Mouse (Mus musculus): ENCODE data around the gene Tns1. TPM values are rescaled to one million over a fixed set of nuclear protein-coding genes. Genes with fewer than 3 reads are reported as not detected.

Tns1 gene
- polyA plus RNA-seq, 1 experiment = not detected

- H3K27ac ChIP-seq (ENCODE audit: insufficient read depth, low read depth, low read length) = no peak overlapping the region
- H3K4me3 ChIP-seq (ENCODE audit: insufficient read depth, low read depth, low read length) = no peak overlapping the region
- H3K4me1 ChIP-seq (ENCODE audit: control insufficient read depth, insufficient read depth, low read length) = peaks cover 39% of the 10 kb centered on the region
- 90% methylated on average over 3 of the region's 3 CpGs for WGBS
- TF ChIP-seq POLR2A (IDR thresholded peaks at IDR 0.05; ENCODE audit: insufficient read depth, low read depth, low read length) (no peak), CTCF (IDR thresholded peaks at IDR 0.05; ENCODE audit: insufficient read depth, low read depth, low read length) (no peak)
Observed at GRCm38 (mm10) chr1:74029669-74030068, 94.6 kb downstream of the Tns1 start.

DNA sequence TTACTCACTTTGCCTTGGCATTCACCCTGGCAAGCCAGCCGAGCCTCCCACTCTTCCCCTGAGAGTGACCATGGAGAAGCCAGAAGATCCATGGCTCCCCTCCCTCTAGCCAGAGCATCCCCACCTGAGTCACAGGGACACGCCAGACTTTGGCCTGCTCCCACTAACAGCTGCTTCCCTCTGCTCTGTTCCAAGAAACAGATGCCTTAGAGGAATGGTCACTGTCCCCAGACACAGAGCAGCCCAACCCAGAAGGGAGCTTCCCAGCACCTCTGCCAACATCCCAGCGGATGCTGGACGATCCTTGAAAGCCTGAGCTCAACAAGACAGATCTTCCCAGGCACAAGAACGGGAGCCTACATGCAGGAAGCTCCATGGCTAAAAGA, 95.4 kb downstream of the Tns1 start:
- TF ChIP-seq CTCF (IDR thresholded peaks at IDR 0.05; ENCODE audit: insufficient read depth, low read depth, low read length) (no peak), POLR2A (IDR thresholded peaks at IDR 0.05; ENCODE audit: insufficient read depth, low read depth, low read length) (no peak)
- peaks cover 39% of the 10 kb centered on the region for H3K4me1 ChIP-seq (ENCODE audit: control insufficient read depth, insufficient read depth, low read length)
- no peak overlapping the region for H3K4me3 ChIP-seq (ENCODE audit: insufficient read depth, low read depth, low read length)
- H3K27ac ChIP-seq (ENCODE audit: insufficient read depth, low read depth, low read length) = no peak overlapping the region
- WGBS = 85% methylated on average over 5 of the region's 5 CpGs

DNA sequence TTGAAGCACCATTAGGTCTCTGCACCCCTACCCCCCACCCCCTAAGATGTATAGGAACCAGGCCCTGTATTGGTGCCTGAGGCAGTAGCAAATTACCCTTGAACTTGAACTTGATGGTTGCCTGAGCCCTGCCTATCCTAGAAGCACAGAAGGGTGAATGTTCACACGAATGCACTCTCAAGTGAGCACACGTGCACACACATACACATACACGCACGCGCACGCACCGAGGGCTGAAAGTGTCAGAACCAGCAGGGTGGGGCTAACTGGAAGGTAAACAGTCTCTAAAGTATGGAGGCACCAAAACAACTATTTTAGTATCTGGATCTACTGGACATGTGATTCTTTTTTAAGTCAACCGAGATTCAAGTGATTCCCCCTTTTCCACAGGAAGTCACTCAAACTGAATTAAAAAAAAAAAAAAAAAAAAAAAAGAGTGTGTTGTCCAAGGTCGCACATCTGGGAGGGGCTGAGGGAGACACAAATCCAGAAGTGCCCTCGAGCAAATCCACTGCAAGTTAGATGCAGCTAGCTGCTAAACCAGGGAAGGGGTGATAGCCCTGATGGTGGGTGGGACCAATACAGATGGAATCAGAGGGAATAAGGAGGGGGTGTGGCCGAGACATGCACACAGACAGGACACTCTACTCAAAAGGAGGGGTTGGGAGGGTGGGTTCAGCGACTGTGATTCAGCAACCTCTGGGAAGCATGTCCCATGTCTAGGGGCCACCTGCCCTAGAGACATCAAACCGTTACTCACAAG, 96.0 kb downstream of the Tns1 start:
- TF ChIP-seq CTCF (IDR thresholded peaks at IDR 0.05; ENCODE audit: insufficient read depth, low read depth, low read length) (no peak), POLR2A (IDR thresholded peaks at IDR 0.05; ENCODE audit: insufficient read depth, low read depth, low read length) (no peak)
- no peak overlapping the region for H3K4me3 ChIP-seq (ENCODE audit: insufficient read depth, low read depth, low read length)
- 86% methylated on average over 13 of the region's 13 CpGs for WGBS
- H3K4me1 ChIP-seq (ENCODE audit: control insufficient read depth, insufficient read depth, low read length) = peaks cover 33% of the 10 kb centered on the region
- H3K27ac ChIP-seq (ENCODE audit: insufficient read depth, low read depth, low read length) = peak overlapping the region; percentile 0; the same call in 1 of the 2 replicates

DNA sequence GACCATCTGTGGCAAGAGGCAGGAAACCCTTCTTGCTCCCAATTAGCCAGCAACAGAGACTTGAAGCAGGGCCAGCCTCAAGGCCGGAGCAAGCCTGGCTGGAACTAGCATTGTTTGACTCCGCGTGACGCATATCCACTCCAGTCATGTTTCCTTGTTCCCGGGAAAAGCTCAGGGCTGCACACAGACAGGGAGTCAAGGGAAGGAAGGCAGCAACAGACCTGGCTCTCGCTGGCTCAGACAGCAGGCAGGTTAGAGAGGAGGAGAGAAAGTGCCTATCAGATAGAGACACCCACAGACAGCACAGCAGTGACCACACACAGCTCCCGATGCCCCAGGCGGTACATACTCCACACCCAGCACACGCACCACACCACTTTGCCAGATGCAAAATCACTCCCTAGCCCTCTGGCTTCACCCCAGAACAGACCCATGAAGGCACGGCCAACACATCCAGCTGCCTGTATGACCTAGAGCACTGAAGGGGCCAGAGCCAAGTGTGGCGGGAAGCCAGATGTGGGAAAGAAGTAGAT, 96.6 kb downstream of the Tns1 start:
- TF ChIP-seq POLR2A (IDR thresholded peaks at IDR 0.05; ENCODE audit: insufficient read depth, low read depth, low read length) (no peak), CTCF (IDR thresholded peaks at IDR 0.05; ENCODE audit: insufficient read depth, low read depth, low read length) (no peak)
- no peak overlapping the region for H3K4me3 ChIP-seq (ENCODE audit: insufficient read depth, low read depth, low read length)
- WGBS = 43% methylated on average over 11 of the region's 11 CpGs
- peak overlapping the region; percentile 0; the same call in 1 of the 2 replicates for H3K27ac ChIP-seq (ENCODE audit: insufficient read depth, low read depth, low read length)
- peaks cover 28% of the 10 kb centered on the region for H3K4me1 ChIP-seq (ENCODE audit: control insufficient read depth, insufficient read depth, low read length)

DNA sequence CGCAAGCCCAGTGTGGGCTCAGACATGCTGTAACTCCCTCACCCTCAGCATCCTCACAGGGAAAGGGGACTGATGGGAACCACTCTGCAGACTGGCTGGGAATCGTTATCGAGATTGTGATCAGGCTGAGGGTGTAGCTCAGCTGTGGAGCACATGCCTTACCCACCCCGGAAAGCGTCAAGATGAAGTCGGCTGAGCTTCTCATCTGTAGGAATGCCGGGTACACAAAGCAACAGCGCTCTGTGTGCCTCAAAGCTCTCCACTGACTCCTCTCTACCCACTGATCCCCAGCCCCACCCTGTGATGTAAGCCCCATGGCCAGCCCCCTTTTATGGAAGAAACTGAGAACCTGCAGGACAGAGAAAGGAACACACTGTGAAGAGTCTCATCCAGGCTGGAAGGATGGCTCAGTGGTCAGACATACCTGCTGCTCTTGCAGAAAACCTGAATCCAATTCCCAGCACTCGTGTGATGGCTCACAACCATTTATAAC, 97.5 kb downstream of the Tns1 start:
- WGBS = 62% methylated on average over 9 of the region's 9 CpGs
- Histone ChIP-seq H3K4me1 (ENCODE audit: control insufficient read depth, insufficient read depth, low read length) (peaks cover 25% of the 10 kb centered on the region), H3K4me3 (ENCODE audit: insufficient read depth, low read depth, low read length) (no peak overlapping the region), H3K27ac (ENCODE audit: insufficient read depth, low read depth, low read length) (no peak overlapping the region)
- TF ChIP-seq POLR2A (IDR thresholded peaks at IDR 0.05; ENCODE audit: insufficient read depth, low read depth, low read length) = no peak
- no peak for TF ChIP-seq CTCF (IDR thresholded peaks at IDR 0.05; ENCODE audit: insufficient read depth, low read depth, low read length)

DNA sequence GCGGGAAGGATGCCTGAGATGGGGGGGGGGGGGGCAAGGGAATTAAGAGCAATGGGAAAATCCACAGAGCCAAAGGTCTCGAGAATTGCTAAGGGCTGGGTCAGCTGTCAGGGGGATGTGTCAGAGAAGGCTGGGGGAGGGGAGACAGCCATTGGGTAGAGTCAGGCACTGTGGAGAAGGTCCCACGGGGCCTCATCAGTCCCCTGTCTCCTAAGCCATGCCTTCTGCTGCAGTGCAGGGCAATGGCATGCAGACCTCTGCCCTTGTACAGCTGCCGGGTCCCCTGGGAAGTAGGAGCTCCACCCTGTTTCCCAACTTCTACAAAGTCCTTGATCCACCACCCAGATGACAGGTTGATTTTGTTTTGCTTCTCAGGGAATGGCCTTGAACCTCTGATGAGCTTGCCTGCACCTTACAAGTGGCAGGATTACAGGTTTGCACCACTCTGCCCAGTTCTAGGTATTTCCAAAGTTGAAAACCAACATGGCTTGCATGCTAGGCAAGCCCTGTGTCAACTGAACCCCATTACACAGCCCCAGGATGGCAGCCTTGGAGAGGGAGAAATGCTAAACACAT, 98.5 kb downstream of the Tns1 start:
- no peak overlapping the region for H3K4me3 ChIP-seq (ENCODE audit: insufficient read depth, low read depth, low read length)
- WGBS = 86% methylated on average over 4 of the region's 4 CpGs
- H3K4me1 ChIP-seq (ENCODE audit: control insufficient read depth, insufficient read depth, low read length) = peaks cover 15% of the 10 kb centered on the region; the same call in 1 of the 2 replicates
- TF ChIP-seq CTCF (IDR thresholded peaks at IDR 0.05; ENCODE audit: insufficient read depth, low read depth, low read length) (no peak), POLR2A (IDR thresholded peaks at IDR 0.05; ENCODE audit: insufficient read depth, low read depth, low read length) (no peak)
- no peak overlapping the region for H3K27ac ChIP-seq (ENCODE audit: insufficient read depth, low read depth, low read length)

GRCm38 (mm10) chr1:74025227-74025626, 99.0 kb downstream of the Tns1 start:
- 81% methylated on average over 6 of the region's 6 CpGs for WGBS
- Histone ChIP-seq H3K4me1 (ENCODE audit: control insufficient read depth, insufficient read depth, low read length) (peaks cover 13% of the 10 kb centered on the region; the same call in 1 of the 2 replicates), H3K27ac (ENCODE audit: insufficient read depth, low read depth, low read length) (no peak overlapping the region), H3K4me3 (ENCODE audit: insufficient read depth, low read depth, low read length) (no peak overlapping the region)
- no peak for TF ChIP-seq CTCF (IDR thresholded peaks at IDR 0.05; ENCODE audit: insufficient read depth, low read depth, low read length)
- no peak for TF ChIP-seq POLR2A (IDR thresholded peaks at IDR 0.05; ENCODE audit: insufficient read depth, low read depth, low read length)

DNA sequence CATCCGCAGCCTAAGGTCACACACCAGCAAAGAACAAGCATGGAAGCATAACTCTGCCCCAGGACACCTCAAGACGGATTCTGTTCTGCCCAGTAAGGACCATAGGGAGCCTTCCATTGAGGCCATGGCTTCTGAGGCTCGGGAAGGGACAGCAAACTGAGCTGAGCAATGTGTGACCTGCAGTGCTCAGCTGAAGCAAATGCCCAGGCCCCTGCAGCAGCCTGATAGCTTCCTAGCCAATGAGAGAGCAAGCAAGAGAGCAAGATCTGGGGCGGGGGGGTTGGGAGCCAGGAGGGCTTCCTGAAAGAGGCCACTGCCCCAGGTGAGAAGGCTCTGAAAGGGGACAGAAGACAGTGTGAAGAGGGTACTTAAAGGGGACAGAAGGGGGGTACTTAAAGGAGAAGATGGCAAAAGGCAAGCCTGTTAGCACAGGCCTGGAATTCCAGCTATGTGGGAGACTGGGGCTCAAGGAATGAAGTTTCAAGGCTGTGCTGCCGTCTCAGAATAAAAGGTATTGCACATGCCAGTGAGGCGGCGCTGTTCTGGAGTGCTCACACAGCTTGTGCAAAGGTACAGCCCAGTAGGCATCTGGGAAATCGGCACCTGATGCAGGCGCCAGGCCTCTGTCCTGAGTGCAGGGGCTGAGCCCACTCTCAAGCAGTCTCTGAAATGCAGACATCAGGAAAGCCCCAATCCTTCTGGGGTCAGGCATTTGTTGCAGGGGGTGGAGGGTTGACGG, 99.6 kb downstream of the Tns1 start:
- Histone ChIP-seq H3K4me1 (ENCODE audit: control insufficient read depth, insufficient read depth, low read length) (peaks cover 11% of the 10 kb centered on the region; the same call in 1 of the 2 replicates), H3K4me3 (ENCODE audit: insufficient read depth, low read depth, low read length) (no peak overlapping the region), H3K27ac (ENCODE audit: insufficient read depth, low read depth, low read length) (no peak overlapping the region)
- 86% methylated on average over 10 of the region's 10 CpGs for WGBS
- no peak for TF ChIP-seq CTCF (IDR thresholded peaks at IDR 0.05; ENCODE audit: insufficient read depth, low read depth, low read length)
- TF ChIP-seq POLR2A (IDR thresholded peaks at IDR 0.05; ENCODE audit: insufficient read depth, low read depth, low read length) = no peak
